Mouse (Mus musculus) A20 (cell line): Measurements from ENCODE around the gene Sart3.

Source experiments
- DNase-seq: peaks from one replicate; pipeline ENCODE4 v3.0.0-alpha.2; 2011; ENCODE audit warnings: low read depth, low spot score

Gene Sart3

DNA sequence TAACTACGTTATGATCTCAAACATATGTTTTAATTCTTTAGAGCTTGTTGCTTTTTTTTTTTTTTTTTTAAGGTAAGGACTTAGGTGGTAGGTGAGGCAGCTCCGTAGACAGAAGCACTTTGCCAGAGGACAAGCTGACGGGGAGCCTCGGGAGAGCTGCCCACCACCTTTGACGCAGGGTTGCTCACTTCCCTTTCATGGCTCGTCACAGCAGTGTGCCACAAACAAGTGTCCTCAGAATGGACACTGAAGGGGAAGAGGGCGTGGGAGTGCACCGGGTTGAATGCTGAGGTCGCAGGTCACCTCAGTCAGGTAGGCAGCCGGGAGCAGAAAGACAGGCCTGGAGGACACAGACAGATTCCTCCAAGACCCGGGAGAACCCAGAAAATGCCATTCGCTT, 46.9 kb downstream of the Sart3 start:
- no peak for DNase-seq

DNA sequence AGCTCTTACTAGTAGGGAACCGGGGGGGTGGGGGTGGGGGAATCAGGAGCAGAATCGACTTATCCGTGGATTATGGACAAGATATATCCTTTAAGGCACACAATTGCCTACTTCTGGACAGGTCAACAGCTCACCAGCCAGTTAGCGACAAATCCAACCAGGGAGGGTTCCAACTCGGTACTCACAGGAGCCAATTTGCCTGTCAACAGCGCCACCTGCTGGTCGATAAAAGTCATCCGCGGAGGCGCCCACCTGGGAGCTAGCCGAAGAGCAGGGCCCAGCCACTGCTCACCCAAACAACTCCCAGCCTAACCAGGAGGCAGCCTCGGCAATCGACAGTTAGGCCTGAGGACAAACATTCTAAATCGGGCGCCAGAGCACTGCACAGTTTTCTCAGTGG, 47.9 kb downstream of the Sart3 start, which contains the start of gene 1700069L16Rik:
Gene 1700069L16Rik (minus strand): TSS at position 327 of the 400 bp plus-strand sequence.
- DNase-seq, result peak; percentile 65

DNA sequence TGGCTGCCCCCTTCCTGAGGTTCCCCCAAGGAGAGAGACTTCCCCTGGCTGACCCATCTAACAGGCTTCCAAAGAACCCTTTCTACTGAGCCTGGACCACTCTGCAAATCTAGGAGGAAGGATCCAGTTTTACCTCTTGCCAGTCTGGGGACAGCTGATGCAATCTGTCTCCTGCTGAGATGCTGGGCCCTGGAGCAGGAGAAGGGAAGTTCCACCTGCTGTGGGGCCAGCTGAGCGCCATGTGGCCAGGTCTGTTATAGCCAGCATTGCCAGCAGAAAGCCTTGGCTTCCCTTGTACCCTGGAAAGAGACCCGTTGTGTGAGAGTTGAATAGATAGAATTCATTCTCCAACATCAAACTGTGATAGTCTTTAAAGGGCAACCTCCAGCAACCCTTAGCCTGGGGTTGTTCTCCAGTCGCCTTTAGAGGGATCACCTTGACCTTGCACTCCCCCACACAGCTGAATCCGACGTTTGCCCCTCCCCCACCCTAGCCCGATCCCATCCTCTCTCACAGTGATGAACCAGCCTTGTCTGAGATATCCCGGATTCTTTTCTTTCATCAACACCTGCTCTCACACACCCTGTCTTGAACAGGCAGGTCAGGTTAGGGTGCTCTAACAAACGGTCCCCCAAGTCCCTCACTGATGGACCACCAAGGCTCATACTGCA, 48.6 kb downstream of the Sart3 start:
- DNase-seq, result no peak

DNA sequence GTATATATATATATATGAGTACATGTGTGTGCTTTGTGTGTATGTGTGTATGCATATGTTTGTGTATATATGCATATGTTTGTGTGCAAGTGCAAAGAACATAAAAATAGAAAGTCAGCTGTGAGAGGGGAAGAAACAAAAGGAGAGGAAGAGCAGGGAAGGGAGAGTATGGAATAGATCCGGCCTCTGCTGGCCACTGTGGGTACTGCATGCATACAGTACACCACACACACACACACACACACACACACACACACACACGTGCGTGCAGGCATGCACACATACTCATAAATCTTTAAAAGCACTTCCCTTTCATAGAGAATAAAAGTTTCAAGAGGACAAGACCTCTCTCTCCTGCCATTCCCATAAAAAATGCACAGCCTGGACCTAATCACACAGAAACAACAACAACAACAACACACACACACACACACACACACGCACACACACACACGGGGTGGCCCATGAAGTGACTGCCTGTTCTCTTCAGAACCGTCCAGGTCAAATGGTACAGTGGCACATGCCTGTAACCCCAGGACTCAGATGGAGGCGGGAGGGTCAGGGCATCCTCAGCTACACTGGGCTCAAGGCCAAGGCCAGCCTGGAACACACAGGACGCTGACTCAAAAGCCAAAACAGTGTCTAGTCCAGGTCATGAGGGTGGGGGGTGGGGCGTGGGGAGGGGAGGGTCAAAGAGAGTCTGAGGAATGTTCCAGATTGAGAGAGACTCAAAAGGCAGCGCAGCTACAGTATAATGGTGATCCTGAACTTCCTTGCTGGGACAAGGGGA, 49.9 kb downstream of the Sart3 start:
- no peak for DNase-seq

DNA sequence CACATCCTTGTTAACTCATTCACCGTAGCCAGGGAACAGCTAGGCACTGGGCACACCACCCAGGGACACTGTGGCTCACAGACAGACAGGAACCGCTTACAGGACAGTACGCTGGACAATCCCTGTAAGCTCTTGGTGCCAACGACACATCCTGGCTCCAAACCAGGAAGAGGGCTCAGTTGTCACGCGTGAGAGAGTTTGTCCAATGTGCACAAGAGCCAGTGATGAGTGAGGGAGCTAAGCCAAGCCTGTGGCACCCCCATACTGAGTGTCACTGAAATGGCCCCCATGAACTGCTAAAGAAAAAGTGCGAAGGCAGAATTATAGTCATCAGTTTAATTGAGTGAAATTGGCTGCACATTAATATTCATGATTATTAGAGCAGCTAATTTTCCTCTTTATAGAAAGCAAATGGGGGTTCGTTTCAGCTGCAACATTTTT, 53.1 kb downstream of the Sart3 start:
- no peak for DNase-seq

DNA sequence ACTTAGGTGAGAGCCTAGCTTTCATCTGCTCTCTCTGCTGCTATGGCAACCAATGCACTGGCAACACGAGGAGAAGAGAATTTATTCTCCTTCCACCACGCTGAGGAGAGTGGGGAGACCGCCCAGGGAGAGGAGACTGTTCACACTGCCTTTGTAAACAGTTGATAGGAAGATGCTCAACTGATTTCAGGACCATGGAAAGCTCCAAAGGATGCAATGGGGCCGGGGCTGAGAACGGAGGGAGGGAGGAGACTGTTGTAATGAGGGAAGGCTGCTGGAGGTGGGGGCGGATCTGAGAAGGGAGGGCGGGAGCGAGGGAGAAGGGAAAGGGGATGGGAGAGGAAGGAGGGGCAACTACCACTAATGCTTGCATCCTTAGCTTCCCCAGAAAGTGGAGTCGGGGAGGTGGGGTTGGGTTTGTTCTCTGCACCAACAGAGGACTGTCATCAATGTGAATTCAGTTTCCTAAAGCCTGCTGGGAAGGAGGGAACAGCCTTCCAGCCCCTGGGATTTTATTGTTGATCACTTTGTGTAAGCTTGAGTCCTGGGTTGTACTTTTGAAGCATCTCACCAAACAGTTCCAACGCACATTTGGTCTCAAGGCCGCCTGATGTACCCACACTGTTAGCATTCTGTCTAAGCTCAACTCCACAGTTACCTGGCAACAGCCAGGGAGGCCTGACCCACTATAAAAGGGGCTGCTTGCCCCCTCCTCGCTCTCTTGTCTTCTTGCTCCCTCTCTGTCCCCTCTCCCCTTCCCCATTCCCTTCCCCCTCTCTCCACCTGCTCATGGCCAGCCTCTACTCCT, 55.5 kb downstream of the Sart3 start:
- DNase-seq, result no peak

DNA sequence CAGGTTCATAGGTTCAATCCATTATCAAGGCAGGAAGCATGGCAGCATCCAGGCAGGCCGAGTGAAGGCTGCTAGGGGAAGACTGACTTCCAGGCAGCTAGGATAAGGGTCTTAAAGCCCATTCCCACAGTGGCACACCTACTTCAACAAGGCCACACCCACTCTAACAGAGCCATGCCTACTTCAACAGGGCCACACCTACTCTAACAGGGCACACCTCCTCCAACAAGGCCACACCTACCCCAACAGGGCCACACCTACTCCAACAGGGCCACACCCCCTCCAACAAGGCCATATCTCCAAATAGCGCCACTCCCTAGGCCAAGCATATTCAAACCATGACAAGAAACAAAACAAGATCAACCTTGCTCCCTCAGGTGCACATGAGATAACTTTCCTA, 59.4 kb downstream of the Sart3 start:
- DNase-seq, result no peak

DNA sequence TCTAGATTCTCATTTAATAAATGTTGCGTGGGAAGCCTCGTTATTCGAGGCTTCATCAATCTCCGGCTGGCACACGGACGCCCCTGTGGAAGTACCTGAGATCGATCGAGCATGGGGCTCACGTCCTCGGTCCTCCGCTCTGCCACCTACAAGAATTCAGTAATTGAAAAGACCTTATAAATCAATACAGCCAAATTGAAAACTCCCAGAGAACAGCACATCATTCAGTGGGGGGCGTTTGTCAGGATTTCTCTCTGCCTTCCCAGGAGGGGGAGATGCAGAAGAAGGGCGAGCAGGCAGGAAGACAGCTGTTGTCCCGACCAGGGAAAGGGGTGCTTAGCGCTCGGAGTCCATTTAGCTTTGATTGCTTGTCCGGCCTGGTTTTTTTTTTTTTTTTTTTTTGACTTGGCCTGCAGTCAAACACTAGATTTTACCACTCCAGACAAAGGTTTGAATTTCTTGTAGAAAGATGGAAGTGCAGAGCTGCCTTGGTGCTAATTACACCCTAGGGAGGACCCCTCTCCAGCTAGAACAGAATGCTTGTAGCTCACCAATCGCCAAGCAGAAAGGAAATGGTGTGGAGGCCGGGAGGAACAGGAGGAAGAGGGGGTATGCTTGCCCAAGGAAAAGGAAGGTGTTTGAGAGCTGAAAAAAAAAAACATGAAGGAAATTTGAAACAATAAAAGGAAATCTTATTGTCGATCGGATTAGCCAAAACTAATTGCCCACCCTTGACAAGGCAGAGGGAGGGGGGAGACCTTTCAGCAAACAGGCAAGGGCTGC, 68.3 kb downstream of the Sart3 start:
- DNase-seq, result no peak

DNA sequence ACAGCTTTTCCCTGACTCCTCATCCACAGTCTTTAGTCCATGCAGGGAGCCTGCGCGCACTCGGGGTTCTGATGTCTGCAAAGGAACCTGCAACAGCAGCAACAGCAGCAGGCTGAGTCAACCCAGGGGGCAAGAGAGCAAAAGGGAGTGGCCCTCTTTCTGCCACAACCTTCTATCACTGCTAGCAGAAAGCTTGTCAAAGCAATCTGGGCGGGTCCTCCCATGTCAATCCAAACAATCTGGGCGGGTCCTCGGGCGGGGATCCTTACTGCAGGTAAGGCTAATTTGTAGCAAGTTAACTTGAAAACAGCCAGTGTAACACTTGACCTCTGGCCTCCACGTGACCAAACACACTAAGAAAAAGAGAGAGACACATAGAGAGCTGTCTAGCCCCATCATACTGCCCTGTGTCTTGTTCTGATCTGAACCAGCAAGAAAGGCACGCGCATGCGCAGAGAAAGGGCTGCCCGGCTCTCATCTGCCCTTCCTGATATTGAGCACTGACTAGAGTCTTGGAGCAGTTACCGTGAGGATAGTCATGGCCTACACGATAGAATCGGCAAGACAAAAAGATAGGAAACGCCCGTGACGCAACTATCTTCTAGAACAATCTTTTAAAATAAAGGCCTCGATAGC, 71.8 kb downstream of the Sart3 start:
- no peak for DNase-seq

DNA sequence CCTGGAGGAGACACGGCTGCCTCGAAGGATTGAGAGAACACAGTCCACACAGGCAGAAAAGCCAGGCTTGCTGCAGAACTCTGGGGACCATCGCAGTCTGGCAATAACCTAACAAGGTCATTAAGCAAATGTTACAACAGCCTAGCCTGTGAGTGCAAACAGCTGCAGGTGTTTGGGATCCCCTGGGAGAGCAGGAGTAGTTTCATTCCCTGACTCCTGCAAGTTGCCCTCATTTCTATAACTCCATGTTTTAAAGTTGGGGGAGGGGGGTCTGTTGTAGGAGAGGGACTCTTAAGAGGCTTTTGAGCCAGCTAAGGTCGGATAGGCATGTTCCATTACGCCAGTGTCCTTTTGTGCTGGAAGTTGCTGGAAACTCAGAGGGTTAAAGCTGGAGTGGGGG, 77.9 kb downstream of the Sart3 start:
- DNase-seq, result no peak

DNA sequence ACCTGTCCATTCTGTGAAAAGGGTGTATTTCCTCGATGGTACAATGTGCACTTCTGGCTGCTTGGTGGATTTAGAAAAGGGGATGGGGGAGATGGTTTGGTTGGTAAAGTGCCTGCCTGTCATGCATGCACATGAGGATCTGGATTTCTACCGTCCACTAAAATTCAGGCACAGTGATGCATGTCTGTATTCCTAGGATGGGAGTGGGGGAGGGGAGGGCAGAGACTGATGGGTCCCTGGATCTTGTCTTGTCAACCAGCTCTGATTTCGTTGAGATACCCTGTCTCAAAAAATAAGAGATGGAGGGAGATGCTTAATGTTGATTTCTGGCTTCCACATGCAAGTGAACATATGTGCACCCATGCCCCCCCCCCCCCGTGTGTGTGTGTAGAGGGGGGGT, 78.3 kb downstream of the Sart3 start:
- no peak for DNase-seq

DNA sequence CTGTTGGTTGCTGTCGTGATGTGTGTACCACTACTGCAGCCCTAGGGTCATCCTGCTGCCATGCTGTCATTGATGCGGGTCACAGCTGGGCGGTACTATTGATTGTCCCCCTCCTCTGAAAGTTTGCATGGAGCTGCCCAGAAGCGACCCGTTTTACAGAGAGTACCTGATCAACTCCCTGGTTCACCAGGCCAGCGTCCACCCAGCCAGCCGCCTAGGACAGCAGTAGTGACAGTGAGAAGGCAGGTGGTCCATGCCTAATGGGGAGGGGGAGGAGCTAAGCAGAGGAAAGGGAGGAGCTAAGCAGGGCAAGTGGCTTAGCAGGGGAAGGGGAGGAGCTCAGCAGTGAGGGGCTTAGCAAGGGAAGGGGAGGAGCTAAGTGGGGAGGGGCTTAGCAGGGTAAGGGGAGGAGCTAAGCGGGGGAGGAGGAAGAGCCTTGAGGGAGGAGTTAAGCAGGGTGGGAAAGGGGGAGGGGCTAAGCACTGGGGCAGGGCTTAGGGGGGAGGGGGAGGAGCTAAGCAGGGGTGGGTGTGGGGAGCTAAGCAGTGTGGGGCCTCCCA, 79.0 kb downstream of the Sart3 start:
- no peak for DNase-seq
